Mouse (Mus musculus): Measurements from ENCODE around the gene Asah2. TPM values are rescaled to one million over a fixed set of nuclear protein-coding genes. Genes with fewer than 3 reads are reported as not detected.
A peak's percentile ranks its signal among the peaks of the same experiment; 100 is the strongest.
"Not testable (repeated sequence)": the region's sequence is repeated elsewhere in the genome, so short reads cannot be mapped to it uniquely, and the experiment has no call there.

Asah2 gene
- polyA plus RNA-seq, 1 experiment from 2014 or later = 1.8 TPM

- H3K4me1 ChIP-seq (ENCODE audit: insufficient read depth) = no peaks in the 10 kb centered on the region; the same call in 1 of the 2 replicates
- DNase-seq (no peak), ATAC-seq (ENCODE audit: insufficient read depth) (no peak)
- 21% methylated on average over 18 of the region's 18 CpGs for WGBS
- no peak overlapping the region for H3K27ac ChIP-seq (ENCODE audit: low read depth)
- H3K4me2 ChIP-seq = peak overlapping the region; percentile 23; the same call in 1 of the 2 replicates
- H3K9ac ChIP-seq = no peak overlapping the region
- H3K27me3 ChIP-seq (ENCODE audit: insufficient read depth, low read length) = no peaks in the 10 kb centered on the region
- H3K4me3 ChIP-seq (ENCODE audit: low read depth, low read length) = no peak overlapping the region
- no peak for TF ChIP-seq CTCF (IDR thresholded peaks at IDR 0.05; ENCODE audit: low read depth)
- H3K36me3 ChIP-seq (ENCODE audit: insufficient read depth) = no peaks in the 10 kb centered on the region
- H3K9me3 ChIP-seq (ENCODE audit: low read depth, low read length) = no peaks in the 10 kb centered on the region
These were observed 5.6 kb downstream of the Asah2 start for GRCm38 (mm10) chr19:32102294-32102975.

GRCm38 (mm10) chr19:32098582-32098981, 9.4 kb downstream of the Asah2 start:
- no peak overlapping the region for H3K4me3 ChIP-seq (ENCODE audit: low read depth, low read length)
- H3K9me3 ChIP-seq (ENCODE audit: low read depth, low read length) = no peaks in the 10 kb centered on the region
- H3K27me3 ChIP-seq (ENCODE audit: insufficient read depth, low read length) = no peaks in the 10 kb centered on the region
- no peak overlapping the region for H3K4me2 ChIP-seq
- no peak overlapping the region for H3K27ac ChIP-seq (ENCODE audit: low read depth)
- H3K36me3 ChIP-seq (ENCODE audit: insufficient read depth) = no peaks in the 10 kb centered on the region
- WGBS = 71% methylated on average over 3 of the region's 3 CpGs
- no peaks in the 10 kb centered on the region for H3K4me1 ChIP-seq (ENCODE audit: insufficient read depth)
- DNase-seq (no peak), ATAC-seq (ENCODE audit: insufficient read depth) (no peak)
- H3K9ac ChIP-seq = no peak overlapping the region
- no peak; the same call in 1 of the 2 replicates for TF ChIP-seq CTCF (IDR thresholded peaks at IDR 0.05; ENCODE audit: low read depth)

- no peak overlapping the region for H3K4me2 ChIP-seq
These were observed 15.7 kb downstream of the Asah2 start for GRCm38 (mm10) chr19:32092358-32092757.

GRCm38 (mm10) chr19:32090804-32091203, 17.2 kb downstream of the Asah2 start:
- no peak for TF ChIP-seq CTCF (IDR thresholded peaks at IDR 0.05; ENCODE audit: low read depth)
- H3K9me3 ChIP-seq (ENCODE audit: low read depth, low read length) = no peaks in the 10 kb centered on the region
- H3K9ac ChIP-seq = no peak overlapping the region
- 91% methylated on average over 4 of the region's 4 CpGs for WGBS
- H3K27me3 ChIP-seq (ENCODE audit: insufficient read depth, low read length) = no peaks in the 10 kb centered on the region
- no peak for ATAC-seq (ENCODE audit: insufficient read depth)
- H3K36me3 ChIP-seq (ENCODE audit: insufficient read depth) = no peaks in the 10 kb centered on the region
- H3K4me3 ChIP-seq (ENCODE audit: low read depth, low read length) = no peak overlapping the region
- H3K4me1 ChIP-seq (ENCODE audit: insufficient read depth) = no peaks in the 10 kb centered on the region
- no peak overlapping the region for H3K4me2 ChIP-seq
- no peak overlapping the region for H3K27ac ChIP-seq (ENCODE audit: low read depth)
- DNase-seq = no peak

More at GRCm38 (mm10) chr19:32092358-32092757, 15.7 kb downstream of the Asah2 start:
- TF ChIP-seq CTCF (IDR thresholded peaks at IDR 0.05; ENCODE audit: low read depth) = no peak
- Histone ChIP-seq H3K9me3 (ENCODE audit: low read depth, low read length) (no peaks in the 10 kb centered on the region), H3K27ac (ENCODE audit: low read depth) (no peak overlapping the region), H3K4me3 (ENCODE audit: low read depth, low read length) (no peak overlapping the region), H3K9ac (no peak overlapping the region), H3K36me3 (ENCODE audit: insufficient read depth) (no peaks in the 10 kb centered on the region), H3K4me1 (ENCODE audit: insufficient read depth) (no peaks in the 10 kb centered on the region), H3K27me3 (ENCODE audit: insufficient read depth, low read length) (no peaks in the 10 kb centered on the region)
- DNase-seq (no peak), ATAC-seq (ENCODE audit: insufficient read depth) (no peak)
- 88% methylated on average over 4 of the region's 4 CpGs for WGBS

- DNase-seq (no peak), ATAC-seq (ENCODE audit: insufficient read depth) (no peak)
- H3K27me3 ChIP-seq (ENCODE audit: insufficient read depth, low read length) = no peaks in the 10 kb centered on the region
- no peaks in the 10 kb centered on the region for H3K9me3 ChIP-seq (ENCODE audit: low read depth, low read length)
- H3K36me3 ChIP-seq (ENCODE audit: insufficient read depth) = no peaks in the 10 kb centered on the region
- no peak for TF ChIP-seq CTCF (IDR thresholded peaks at IDR 0.05; ENCODE audit: low read depth)
- H3K4me3 ChIP-seq (ENCODE audit: low read depth, low read length) = no peak overlapping the region
- no peak overlapping the region for H3K4me2 ChIP-seq
- WGBS = 79% methylated on average over 1 of the region's 1 CpGs
- no peaks in the 10 kb centered on the region for H3K4me1 ChIP-seq (ENCODE audit: insufficient read depth)
- no peak overlapping the region for H3K27ac ChIP-seq (ENCODE audit: low read depth)
- no peak overlapping the region for H3K9ac ChIP-seq
These were observed 19.4 kb downstream of the Asah2 start for GRCm38 (mm10) chr19:32088570-32088969.

GRCm38 (mm10) chr19:32087736-32088470, 20.1 kb downstream of the Asah2 start:
- TF ChIP-seq CTCF (IDR thresholded peaks at IDR 0.05; ENCODE audit: low read depth) = no peak
- H3K4me1 ChIP-seq (ENCODE audit: insufficient read depth) = no peaks in the 10 kb centered on the region
- no peaks in the 10 kb centered on the region for H3K27me3 ChIP-seq (ENCODE audit: insufficient read depth, low read length)
- no peak overlapping the region for H3K27ac ChIP-seq (ENCODE audit: low read depth)
- H3K4me3 ChIP-seq (ENCODE audit: low read depth, low read length) = no peak overlapping the region
- no peak for ATAC-seq (ENCODE audit: insufficient read depth)
- no peaks in the 10 kb centered on the region for H3K9me3 ChIP-seq (ENCODE audit: low read depth, low read length)
- H3K4me2 ChIP-seq = no peak overlapping the region
- H3K36me3 ChIP-seq (ENCODE audit: insufficient read depth) = no peaks in the 10 kb centered on the region
- no peak overlapping the region for H3K9ac ChIP-seq
- 77% methylated on average over 6 of the region's 6 CpGs for WGBS
- DNase-seq = no peak

DNA sequence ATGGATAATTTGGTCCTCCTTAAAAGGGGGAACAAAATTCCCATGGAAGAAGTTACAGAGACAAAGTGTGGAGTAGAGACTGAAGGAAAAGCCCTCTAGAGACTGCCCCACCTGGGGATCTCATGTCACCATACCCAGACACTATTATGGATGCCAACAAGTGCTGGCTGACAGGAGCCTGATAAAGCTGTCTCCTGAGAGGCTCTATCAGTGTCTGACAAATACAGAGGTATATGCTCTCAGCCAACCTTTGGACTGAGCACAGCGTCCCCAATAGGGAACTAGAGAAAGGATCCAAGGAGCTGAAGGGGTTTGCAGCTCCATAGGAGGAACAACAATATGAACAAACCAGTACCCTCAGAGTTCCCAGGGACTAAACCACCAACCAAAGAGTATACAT, 23.2 kb downstream of the Asah2 start:
- not testable (repeated sequence) for H3K4me1 ChIP-seq (ENCODE audit: insufficient read depth); H3K4me3 ChIP-seq (ENCODE audit: low read depth, low read length); H3K36me3 ChIP-seq (ENCODE audit: insufficient read depth); ATAC-seq (ENCODE audit: insufficient read depth); H3K9me3 ChIP-seq (ENCODE audit: low read depth, low read length); H3K4me2 ChIP-seq; H3K27me3 ChIP-seq (ENCODE audit: insufficient read depth, low read length); DNase-seq; H3K9ac ChIP-seq; H3K27ac ChIP-seq (ENCODE audit: low read depth)
- WGBS = 76% methylated on average over 1 of the region's 1 CpGs

All from lung, embryonic 14.5 days (tissue).